Mouse (Mus musculus): ENCODE data around the gene Ndufc1.
A peak's percentile ranks its signal among the peaks of the same experiment; 100 is the strongest.
"Not testable (repeated sequence)": the region's sequence is repeated elsewhere in the genome, so short reads cannot be mapped to it uniquely, and the experiment has no call there.

Gene Ndufc1

GRCm38 (mm10) chr3:51368011-51368410 lies 40.8 kb downstream of the Ndufc1 start:
- DNase-seq (ENCODE audit: low spot score in 2 of 2) = no peak

- DNase-seq (ENCODE audit: low spot score in 2 of 2) = no peak
Measured at GRCm38 (mm10) chr3:51366926-51367325, 41.9 kb downstream of the Ndufc1 start.

GRCm38 (mm10) chr3:51365517-51365882 lies 43.3 kb downstream of the Ndufc1 start:
- DNase-seq (ENCODE audit: low spot score in 2 of 2) = no peak

- peak; percentile 82 to 83 for DNase-seq (ENCODE audit: low spot score in 2 of 2)
Measured at GRCm38 (mm10) chr3:51364703-51365516, 43.9 kb downstream of the Ndufc1 start.

GRCm38 (mm10) chr3:51361066-51361465 lies 47.7 kb downstream of the Ndufc1 start:
- DNase-seq (ENCODE audit: low spot score in 2 of 2) = no peak

GRCm38 (mm10) chr3:51359558-51360307 lies 49.1 kb downstream of the Ndufc1 start:
- DNase-seq (ENCODE audit: low spot score in 2 of 2) = no peak

- DNase-seq (ENCODE audit: low spot score in 2 of 2) = peak; percentile 81 to 84
Measured at GRCm38 (mm10) chr3:51358660-51359557, 49.9 kb downstream of the Ndufc1 start.

- peak; percentile 75 to 86 for DNase-seq (ENCODE audit: low spot score in 2 of 2)
Measured at GRCm38 (mm10) chr3:51358181-51358580, 50.6 kb downstream of the Ndufc1 start.

- DNase-seq (ENCODE audit: low spot score in 2 of 2) = no peak
Measured at GRCm38 (mm10) chr3:51357624-51358023, 51.2 kb downstream of the Ndufc1 start.

GRCm38 (mm10) chr3:51357078-51357477 lies 51.7 kb downstream of the Ndufc1 start:
- no peak for DNase-seq (ENCODE audit: low spot score in 2 of 2)

GRCm38 (mm10) chr3:51354956-51355355 lies 53.8 kb downstream of the Ndufc1 start:
- not testable (repeated sequence) for DNase-seq (ENCODE audit: low spot score in 2 of 2)

Data from spleen, postnatal 36 days (tissue).